Mouse (Mus musculus) forebrain, embryonic 10.5 days (tissue): ENCODE data around the gene Birc6. TPM values are rescaled to one million over a fixed set of nuclear protein-coding genes. Genes with fewer than 3 reads are reported as not detected.

Source experiments
- DNase-seq: peaks from one replicate; pipeline ENCODE4 v3.0.0-alpha.2; 2017; ENCODE audit warnings: low spot score; ENCODE audit errors: extremely low spot score
- H3K27ac ChIP-seq: fragments of 300-500 bp; sonication (generic); 2 replicates; pipeline ENCODE4 v1.5.1; 2016; ENCODE audit warnings: mild to moderate bottlenecking
- H3K27me3 ChIP-seq: fragments of 300-500 bp; sonication (generic); 2 replicates; pipeline ENCODE4 v1.6.1; 2016; ENCODE audit warnings: mild to moderate bottlenecking; ENCODE audit not compliant: poor library complexity, severe bottlenecking
- H3K36me3 ChIP-seq: fragments of 300-500 bp; sonication (generic); replicated peaks from 2 replicates; pipeline ENCODE4 v1.6.1; 2016; ENCODE audit warnings: mild to moderate bottlenecking, moderate library complexity
- H3K4me1 ChIP-seq: fragments of 300-500 bp; sonication (generic); 2 replicates; pipeline ENCODE4 v1.6.1; 2016
- H3K4me3 ChIP-seq: fragments of 300-500 bp; sonication (generic); 2 replicates; pipeline ENCODE4 v1.5.1; 2016; ENCODE audit warnings: mild to moderate bottlenecking, moderate library complexity
- H3K9me3 ChIP-seq: fragments of 300-500 bp; sonication (generic); 2 replicates; pipeline ENCODE4 v1.6.1; 2016; ENCODE audit warnings: mild to moderate bottlenecking, moderate library complexity
- WGBS: fragments of 180-500 bp; shearing (Covaris S2); methylation state at CpG from one replicate; pipeline ENCODE4 v1.1.7; 2016; 5-methylcytosine and 5-hydroxymethylcytosine counted together
- polyA plus RNA-seq: library from polyadenylated mRNA; unstranded; fragments of >200 nt; fragmentation: Nextera tagmentation; extraction: Ambion mirVana; gene quantifications from 2 replicates; pipeline ENCODE4 v1.2.1, GENCODE M21; 2016

Gene Birc6
- polyA plus RNA-seq, 1 experiment from 2014 or later = 85.0 TPM

DNA sequence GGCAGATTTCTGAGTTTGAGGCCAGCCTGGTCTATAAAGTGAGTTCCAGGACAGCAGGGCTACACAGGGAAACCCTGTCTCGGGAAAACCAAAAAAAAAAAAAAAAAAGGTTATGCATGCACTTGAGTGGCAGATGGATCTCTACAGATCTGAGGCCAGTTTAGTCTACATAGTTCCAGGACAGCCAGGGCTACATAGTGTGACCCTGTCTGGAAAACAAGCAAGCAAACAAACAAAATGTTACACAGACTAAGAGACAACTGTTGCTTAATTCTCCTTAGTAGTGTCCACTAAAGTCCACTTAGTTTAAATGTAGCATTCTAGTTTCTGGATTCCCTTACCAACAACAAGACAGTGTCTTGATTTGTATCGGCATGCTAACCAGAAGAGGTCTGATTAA, 2.0 kb upstream of the Birc6 start:
- no peak overlapping the region for H3K27ac ChIP-seq

DNA sequence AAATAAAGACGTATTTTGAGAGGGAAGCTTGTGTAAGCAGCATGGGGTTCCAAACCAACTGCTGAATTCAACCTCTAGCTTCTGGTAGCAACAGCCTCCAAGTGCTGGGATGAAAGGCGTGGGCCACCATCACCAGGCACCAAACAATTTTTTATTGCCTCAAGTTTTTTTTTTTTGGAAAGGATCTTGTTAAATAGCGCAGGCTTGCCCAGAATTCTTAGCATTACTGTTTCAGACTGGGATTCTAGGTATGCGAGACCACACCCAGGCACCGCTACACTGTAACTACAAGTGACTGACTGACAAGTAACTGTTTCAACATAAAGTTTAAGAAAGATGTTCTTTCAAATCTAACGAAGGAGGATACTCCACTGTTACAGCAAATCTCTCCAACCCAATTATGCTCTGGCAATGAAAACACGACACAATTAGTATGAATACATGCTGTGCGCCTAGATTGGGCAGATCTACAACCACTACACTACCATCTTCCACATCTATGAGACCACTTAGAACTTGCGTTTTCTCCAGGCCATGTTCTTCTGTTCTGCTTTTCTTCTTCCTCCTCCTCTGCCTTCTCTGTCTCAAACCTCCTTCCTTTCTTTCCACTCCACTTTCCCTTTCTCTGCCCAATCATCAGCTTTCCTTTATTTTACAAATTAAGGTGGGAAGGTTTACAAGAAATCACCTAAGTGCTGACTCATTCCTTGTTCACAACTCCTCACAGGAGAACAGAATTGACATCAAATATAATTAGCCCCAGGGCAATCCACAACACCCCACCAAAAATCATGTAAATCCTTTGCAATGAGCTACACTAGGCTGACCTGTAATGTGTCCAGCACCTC, 1.1 kb upstream of the Birc6 start:
- H3K36me3 ChIP-seq = no peaks in the 10 kb centered on the region
- DNase-seq = no peak
- H3K27me3 ChIP-seq = no peaks in the 10 kb centered on the region
- 91% methylated on average over 9 of the region's 9 CpGs for WGBS
- H3K27ac ChIP-seq = peak overlapping the region; percentile 98
- H3K9me3 ChIP-seq = 0 out of 2 replicates have a peak, but pooled peaks cover 2% of the 10 kb centered on the region
- H3K4me1 ChIP-seq = peaks cover 28% of the 10 kb centered on the region
- H3K4me3 ChIP-seq = peak overlapping the region; percentile 98

More for the DNA sequence above, 2.0 kb upstream of the Birc6 start:
- no peak for DNase-seq
- Histone ChIP-seq H3K4me1 (peaks cover 28% of the 10 kb centered on the region), H3K27me3 (no peaks in the 10 kb centered on the region), H3K9me3 (0 out of 2 replicates have a peak, but pooled peaks cover 2% of the 10 kb centered on the region), H3K4me3 (no peak overlapping the region), H3K36me3 (no peaks in the 10 kb centered on the region)
- 95% methylated on average over 2 of the region's 2 CpGs for WGBS

DNA sequence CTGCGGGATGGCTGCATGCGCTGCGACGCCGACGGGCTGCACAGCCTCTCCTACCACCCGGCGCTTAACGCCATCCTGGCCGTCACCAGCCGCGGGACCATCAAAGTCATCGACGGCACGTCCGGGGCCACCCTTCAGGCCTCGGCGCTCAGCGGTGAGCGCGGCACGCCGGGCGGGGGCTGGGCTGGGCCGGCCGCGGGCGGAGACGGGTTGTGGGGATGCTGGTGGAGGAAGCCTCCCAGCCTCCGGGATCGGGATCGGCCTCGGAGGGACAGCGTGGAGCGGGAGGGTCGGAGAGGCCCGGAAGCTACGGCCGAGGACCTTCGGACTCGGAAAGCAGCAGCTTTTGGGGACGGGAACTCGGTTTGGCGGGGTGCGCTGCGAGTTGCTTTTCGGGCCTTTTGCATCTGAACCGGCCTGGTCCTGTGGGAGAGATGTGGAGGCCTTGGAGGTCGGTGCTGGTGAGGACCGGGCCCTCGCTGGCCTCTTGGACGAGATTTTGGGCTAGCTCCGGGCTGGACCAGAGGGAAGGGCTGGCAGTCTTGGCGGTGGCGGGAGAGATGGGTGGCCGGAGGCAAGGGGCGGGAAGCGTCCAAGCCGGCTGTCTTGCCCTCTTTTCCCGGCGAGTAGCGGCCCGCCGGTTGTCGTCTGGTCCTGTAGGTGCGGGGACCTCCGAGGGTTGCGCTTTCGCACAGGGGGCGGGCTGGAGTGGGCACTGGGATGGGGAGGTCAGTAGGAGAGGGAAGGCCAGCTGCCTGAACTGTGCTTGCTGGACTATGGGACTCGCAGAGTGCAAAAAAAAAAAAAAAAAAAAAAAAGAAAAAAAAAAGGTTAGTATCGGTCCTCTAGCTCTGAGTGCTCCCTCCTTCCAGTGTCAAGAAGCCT, 795 bp downstream of the Birc6 start:
- no peaks in the 10 kb centered on the region for H3K9me3 ChIP-seq
- H3K36me3 ChIP-seq = 0 out of 2 replicates have a peak, but pooled peaks cover 5% of the 10 kb centered on the region
- H3K4me3 ChIP-seq = peak overlapping the region; percentile 98
- H3K27ac ChIP-seq = peak overlapping the region; percentile 98
- no peaks in the 10 kb centered on the region for H3K27me3 ChIP-seq
- H3K4me1 ChIP-seq = peaks cover 28% of the 10 kb centered on the region
- no peak for DNase-seq
- under 1% methylated on average over 72 of the region's 72 CpGs for WGBS

DNA sequence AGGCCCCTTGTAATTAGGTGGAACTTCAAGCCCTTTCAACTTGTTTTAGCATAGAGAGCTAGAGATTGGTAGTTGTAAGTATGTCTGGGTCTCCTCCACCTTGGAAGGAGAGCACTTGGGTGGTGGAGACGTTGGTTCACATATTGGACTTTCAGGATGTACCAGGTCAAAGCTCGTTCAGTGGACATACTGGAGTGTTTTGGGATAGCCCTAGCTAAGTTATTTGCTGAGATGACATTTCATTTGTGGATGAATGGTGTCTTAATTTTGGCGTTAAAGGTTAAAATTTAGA, 1.4 kb downstream of the Birc6 start:
- H3K27me3 ChIP-seq = no peaks in the 10 kb centered on the region
- WGBS = 28% methylated on average over 3 of the region's 3 CpGs
- H3K27ac ChIP-seq = peak overlapping the region; percentile 98
- peaks cover 28% of the 10 kb centered on the region for H3K4me1 ChIP-seq
- 0 out of 2 replicates have a peak, but pooled peaks cover 8% of the 10 kb centered on the region for H3K36me3 ChIP-seq
- H3K9me3 ChIP-seq = no peaks in the 10 kb centered on the region
- DNase-seq = no peak
- peak overlapping the region; percentile 98 for H3K4me3 ChIP-seq

DNA sequence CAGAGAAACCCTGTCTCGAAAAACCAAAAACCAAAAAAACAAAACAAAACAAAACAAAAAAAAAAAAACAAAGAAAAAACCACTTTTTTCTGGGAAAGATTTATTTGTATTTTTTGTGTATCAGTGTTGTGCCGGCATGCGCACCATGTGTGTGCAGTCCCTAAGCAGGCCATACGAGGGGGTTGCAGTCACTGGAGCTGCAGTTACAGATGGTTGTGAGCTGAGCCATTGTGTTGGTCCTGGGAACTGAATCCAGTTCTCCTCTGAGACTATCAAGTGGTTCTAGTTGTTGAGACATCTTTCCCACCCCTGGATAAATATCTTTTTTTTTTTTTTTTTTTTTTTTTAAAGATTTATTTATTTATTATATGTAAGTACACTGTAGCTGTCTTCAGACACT, 6.9 kb downstream of the Birc6 start:
- Histone ChIP-seq H3K4me3 (no peak overlapping the region), H3K27ac (no peak overlapping the region), H3K27me3 (no peaks in the 10 kb centered on the region), H3K4me1 (peaks cover 9% of the 10 kb centered on the region), H3K9me3 (no peaks in the 10 kb centered on the region), H3K36me3 (peaks cover 23% of the 10 kb centered on the region)
- 94% methylated on average over 4 of the region's 4 CpGs for WGBS
- no peak for DNase-seq

DNA sequence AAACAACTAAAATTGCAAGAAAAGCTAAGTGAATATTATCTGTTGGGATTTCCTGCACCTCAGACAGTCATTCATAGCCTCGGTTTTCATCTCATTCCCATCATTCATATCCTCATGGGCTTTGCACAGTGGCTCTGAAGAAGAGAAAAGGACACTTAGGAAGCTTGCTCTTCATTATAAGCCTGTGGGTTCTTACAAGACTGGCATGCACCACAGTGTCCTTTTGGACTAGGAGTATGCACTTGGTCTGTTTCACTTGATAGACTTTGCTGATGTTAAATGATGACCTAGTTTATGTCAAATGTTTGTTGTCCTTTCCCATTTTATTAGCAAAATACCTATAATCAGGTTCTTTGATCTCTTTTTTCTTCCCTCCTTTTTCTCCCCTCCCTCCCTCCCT, 9.4 kb downstream of the Birc6 start:
- Histone ChIP-seq H3K36me3 (peaks cover 35% of the 10 kb centered on the region), H3K27ac (no peak overlapping the region), H3K4me3 (no peak overlapping the region), H3K9me3 (no peaks in the 10 kb centered on the region), H3K27me3 (no peaks in the 10 kb centered on the region), H3K4me1 (no peaks in the 10 kb centered on the region)
- 86% methylated on average over 1 of the region's 1 CpGs for WGBS
- no peak for DNase-seq

DNA sequence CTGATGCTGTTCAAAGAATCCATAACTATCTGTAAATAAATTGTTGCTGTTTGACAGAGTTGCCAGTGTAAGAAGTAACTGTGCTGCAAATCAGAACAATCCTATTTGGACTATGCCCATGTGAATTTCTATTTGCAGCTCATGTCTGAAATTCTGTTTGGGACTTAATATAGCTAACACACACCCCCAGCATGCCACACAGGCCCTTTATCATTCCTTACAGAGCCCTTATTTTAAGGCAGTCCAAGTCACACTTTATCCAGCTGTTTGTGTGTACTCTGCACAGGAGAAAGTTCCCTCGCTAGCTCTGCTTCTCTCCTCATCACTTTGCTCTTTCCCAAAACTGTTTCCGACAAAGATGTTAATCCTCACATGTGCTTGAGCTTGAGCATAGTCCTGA, 15.5 kb downstream of the Birc6 start:
- Histone ChIP-seq H3K4me1 (no peaks in the 10 kb centered on the region), H3K27me3 (no peaks in the 10 kb centered on the region), H3K27ac (no peak overlapping the region), H3K4me3 (no peak overlapping the region), H3K9me3 (no peaks in the 10 kb centered on the region), H3K36me3 (peaks cover 77% of the 10 kb centered on the region)
- no peak for DNase-seq
- WGBS = 96% methylated on average over 2 of the region's 2 CpGs

DNA sequence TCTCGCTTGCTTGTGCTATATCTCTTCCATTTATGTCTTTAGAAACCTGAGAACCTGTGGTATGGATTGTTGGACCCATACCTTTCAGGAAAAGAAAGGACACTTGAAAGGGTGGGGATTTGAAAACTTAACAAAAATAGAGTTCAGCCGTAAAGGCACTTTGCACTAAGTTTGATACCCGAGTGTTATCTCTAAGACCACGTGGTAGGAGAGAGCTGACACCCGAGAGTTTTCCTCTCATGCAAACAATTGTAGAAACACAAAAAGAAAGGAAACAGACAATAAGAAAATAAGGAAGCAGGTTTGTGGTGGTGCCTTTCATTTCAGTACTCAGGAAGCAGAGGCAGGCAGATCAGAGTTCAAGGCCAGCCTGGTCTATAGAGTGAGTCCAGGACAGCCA, 26.0 kb downstream of the Birc6 start:
- H3K9me3 ChIP-seq = no peaks in the 10 kb centered on the region
- no peak overlapping the region for H3K4me3 ChIP-seq
- 87% methylated on average over 5 of the region's 5 CpGs for WGBS
- no peak overlapping the region for H3K27ac ChIP-seq
- H3K4me1 ChIP-seq = no peaks in the 10 kb centered on the region
- H3K27me3 ChIP-seq = no peaks in the 10 kb centered on the region
- H3K36me3 ChIP-seq = peaks cover 72% of the 10 kb centered on the region
- no peak for DNase-seq

DNA sequence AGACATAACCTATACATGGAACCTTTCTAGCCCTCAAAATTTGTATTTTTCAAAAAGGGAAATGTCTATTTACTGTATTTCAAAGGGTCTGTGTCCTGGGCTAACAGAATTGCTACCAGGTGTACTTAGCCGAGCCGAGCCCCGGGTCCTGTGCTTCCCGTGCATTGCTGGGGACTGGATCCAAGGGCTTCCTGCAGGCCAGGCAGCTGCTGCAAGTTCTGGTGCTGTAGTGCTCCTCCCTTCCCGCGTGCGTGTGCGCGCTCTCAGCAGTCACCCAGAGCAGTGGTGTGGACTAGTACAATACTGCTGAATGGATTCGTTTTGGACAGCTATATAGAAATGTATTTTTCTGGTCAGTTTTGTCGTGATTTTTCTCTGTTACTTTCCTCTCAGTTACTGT, 31.8 kb downstream of the Birc6 start:
- H3K36me3 ChIP-seq = peaks cover 65% of the 10 kb centered on the region
- DNase-seq = no peak
- no peak overlapping the region for H3K4me3 ChIP-seq
- no peaks in the 10 kb centered on the region for H3K9me3 ChIP-seq
- no peak overlapping the region for H3K27ac ChIP-seq
- WGBS = 95% methylated on average over 11 of the region's 11 CpGs
- H3K27me3 ChIP-seq = no peaks in the 10 kb centered on the region
- H3K4me1 ChIP-seq = no peaks in the 10 kb centered on the region

DNA sequence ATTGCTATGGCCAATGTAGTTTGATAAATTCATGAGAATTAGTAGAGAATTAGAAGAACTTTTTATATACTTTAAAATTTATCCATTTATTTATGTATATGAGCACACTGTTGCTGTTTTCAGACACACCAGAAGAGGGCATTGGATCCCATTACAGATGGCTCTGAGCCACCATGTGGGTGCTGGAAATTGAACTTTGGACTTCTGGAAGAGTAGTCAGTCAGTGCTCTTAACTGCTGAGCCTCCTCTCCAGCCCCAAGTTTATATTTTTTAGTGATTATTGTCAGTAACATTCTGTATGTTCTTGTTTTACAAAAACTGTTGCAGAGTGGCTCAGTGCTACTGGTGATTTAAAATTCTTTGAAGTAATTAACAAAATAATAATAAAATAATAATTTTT, 36.1 kb downstream of the Birc6 start:
- H3K27me3 ChIP-seq = no peaks in the 10 kb centered on the region
- no peak for DNase-seq
- no peaks in the 10 kb centered on the region for H3K4me1 ChIP-seq
- H3K9me3 ChIP-seq = no peaks in the 10 kb centered on the region
- H3K4me3 ChIP-seq = no peak overlapping the region
- no peak overlapping the region for H3K27ac ChIP-seq
- peaks cover 72% of the 10 kb centered on the region for H3K36me3 ChIP-seq

DNA sequence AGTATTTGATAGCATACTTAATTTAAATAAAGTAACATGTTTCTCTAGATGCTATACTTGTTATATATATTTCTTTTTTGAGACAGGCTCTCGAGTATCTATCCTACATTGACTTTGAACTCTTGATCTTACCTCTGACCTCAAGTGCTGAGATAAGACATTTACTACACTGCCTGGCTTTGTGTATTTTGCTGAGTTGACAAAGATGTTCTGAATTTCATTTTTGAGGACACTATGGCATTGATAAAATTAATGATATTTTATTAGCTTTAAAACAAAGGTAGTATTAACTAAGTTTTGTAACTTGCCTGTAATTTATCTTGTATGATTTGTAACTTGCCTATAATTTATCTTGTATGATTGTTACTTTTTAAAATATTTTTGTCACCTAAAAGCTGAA, 41.1 kb downstream of the Birc6 start:
- Histone ChIP-seq H3K9me3 (no peaks in the 10 kb centered on the region), H3K27me3 (no peaks in the 10 kb centered on the region), H3K4me3 (no peak overlapping the region), H3K27ac (no peak overlapping the region), H3K36me3 (peaks cover 58% of the 10 kb centered on the region), H3K4me1 (no peaks in the 10 kb centered on the region)
- no peak for DNase-seq
- 81% methylated on average over 1 of the region's 1 CpGs for WGBS

DNA sequence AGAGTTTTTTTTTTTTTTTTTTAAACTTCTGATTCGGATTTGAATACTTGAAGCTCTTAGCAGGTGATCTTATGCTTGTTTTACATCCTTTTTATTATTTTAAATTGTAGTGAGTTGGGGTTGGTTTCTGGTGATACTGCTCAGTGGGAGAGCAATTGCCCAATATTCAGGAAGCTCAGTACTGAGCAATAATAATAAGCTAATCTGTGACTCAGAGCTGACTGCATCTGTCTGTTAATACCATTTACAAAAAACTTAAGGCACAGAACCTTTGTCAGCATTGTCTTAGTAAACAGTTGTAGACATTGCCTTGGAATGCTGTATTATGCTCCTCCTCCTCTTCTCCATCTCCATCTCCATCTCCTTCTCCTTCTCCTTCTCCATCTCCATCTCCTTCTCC, 42.5 kb downstream of the Birc6 start:
- H3K4me3 ChIP-seq = no peak overlapping the region
- no peak overlapping the region for H3K27ac ChIP-seq
- 92% methylated on average over 1 of the region's 1 CpGs for WGBS
- no peaks in the 10 kb centered on the region for H3K27me3 ChIP-seq
- no peak for DNase-seq
- H3K36me3 ChIP-seq = peaks cover 59% of the 10 kb centered on the region
- H3K4me1 ChIP-seq = no peaks in the 10 kb centered on the region
- no peaks in the 10 kb centered on the region for H3K9me3 ChIP-seq

DNA sequence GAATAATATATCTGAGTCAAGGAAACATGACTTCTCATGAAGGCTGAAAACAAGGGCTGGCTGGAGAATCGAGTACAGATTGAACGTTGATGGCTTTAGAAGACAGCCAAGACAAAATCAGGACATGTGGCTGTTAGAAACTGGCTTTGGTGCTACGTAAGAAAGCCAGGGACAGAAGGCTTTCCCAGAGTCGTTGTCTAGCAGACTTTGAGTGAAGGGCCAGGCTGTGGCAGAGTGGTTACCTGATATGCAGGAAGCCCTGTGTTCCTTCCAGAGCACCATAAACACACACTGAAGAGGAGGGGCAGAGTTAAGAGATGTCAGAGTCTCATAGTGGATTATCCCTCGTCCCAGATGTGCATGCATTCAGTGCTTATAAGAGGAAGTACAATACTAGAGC, 49.1 kb downstream of the Birc6 start:
- Histone ChIP-seq H3K9me3 (no peaks in the 10 kb centered on the region), H3K4me1 (no peaks in the 10 kb centered on the region), H3K4me3 (no peak overlapping the region), H3K27ac (no peak overlapping the region), H3K36me3 (peaks cover 57% of the 10 kb centered on the region), H3K27me3 (no peaks in the 10 kb centered on the region)
- DNase-seq = no peak
- WGBS = 86% methylated on average over 5 of the region's 5 CpGs
